Mouse (Mus musculus): ENCODE measurements around the gene Tceal5. TPM values are rescaled to one million over a fixed set of nuclear protein-coding genes. Genes with fewer than 3 reads are reported as not detected.

Gene Tceal5
- 13.1 and 15.4 TPM in 2 replicates for polyA plus RNA-seq (2011; ENCODE audit: insufficient read depth, insufficient read length, low read depth, missing spikeins)

GRCm38 (mm10) chrX:136203664-136204066, at the start of gene Tceal5:
TSS of gene Tceal5 (minus strand) at chrX:136203876.
- no peaks in the 10 kb centered on the region for H3K36me3 ChIP-seq (ENCODE audit: control insufficient read depth, insufficient read depth, low read length, poor library complexity, severe bottlenecking)
- no peaks in the 10 kb centered on the region for H3K27me3 ChIP-seq (ENCODE audit: control insufficient read depth, insufficient read depth, low read length, poor library complexity, severe bottlenecking)
- no peak for TF ChIP-seq EP300 (IDR thresholded peaks at IDR 0.05; ENCODE audit: insufficient read depth, low read depth, low read length)
- TF ChIP-seq POLR2A (IDR thresholded peaks at IDR 0.05; ENCODE audit: insufficient read depth, low read length): no peak
- TF ChIP-seq CTCF (IDR thresholded peaks at IDR 0.05; ENCODE audit: low read depth, low read length): no peak
- peak within 1 kb of the TSS; percentile 36 for H3K4me3 ChIP-seq (ENCODE audit: low read depth, low read length)
- H3K27ac ChIP-seq (ENCODE audit: insufficient read depth, low read length): no peak within 1 kb of the TSS
- peaks cover 1% of the 10 kb centered on the region for H3K4me1 ChIP-seq (ENCODE audit: control insufficient read depth, insufficient read depth, low read length)
- 0 out of 2 replicates have a peak within 1 kb of the TSS, but pooled peaks have one; percentile 35 for H3K9ac ChIP-seq (ENCODE audit: low read depth, poor library complexity, severe bottlenecking)
- no peaks in the 10 kb centered on the region for H3K9me3 ChIP-seq (replicated peaks; ENCODE audit: control insufficient read depth, insufficient read depth, low read length, poor library complexity, severe bottlenecking)

DNA sequence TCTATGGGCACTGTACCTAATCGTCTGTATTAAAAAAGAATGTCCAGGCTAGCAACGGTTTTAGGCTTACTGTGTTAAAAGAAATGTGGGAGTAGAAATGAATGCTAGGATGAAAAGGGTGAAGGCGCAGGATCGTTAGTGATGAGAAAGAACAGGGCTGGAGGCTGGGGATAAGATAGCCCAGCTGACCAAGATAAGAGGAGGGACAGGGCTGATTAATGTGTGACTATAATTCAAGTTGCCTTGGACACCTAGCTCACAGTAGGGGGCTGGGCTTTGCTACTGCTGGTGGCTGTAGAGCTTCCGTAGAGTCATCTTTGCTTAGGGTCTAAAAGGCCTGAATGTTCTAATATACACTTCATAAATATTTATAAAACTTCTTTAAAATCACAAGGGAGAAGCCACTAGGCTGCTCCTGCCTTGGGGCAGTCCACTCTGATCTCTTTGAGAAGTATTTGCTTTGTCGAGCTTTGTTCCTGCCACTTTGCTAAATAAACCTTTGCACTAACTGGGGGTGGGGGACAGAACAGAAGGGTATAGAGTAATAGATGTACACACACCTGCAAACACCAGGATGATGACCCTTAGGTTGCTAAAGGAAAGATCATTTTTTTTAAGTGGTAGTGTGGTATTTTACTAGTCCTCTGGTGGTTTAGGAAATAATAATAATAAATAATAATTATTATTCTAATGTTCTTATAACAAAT, 48.5 kb upstream of the Tceal5 start:
- Histone ChIP-seq H3K9ac (ENCODE audit: low read depth, poor library complexity, severe bottlenecking) (no peak overlapping the region), H3K36me3 (ENCODE audit: control insufficient read depth, insufficient read depth, low read length, poor library complexity, severe bottlenecking) (peaks cover 10% of the 10 kb centered on the region), H3K27me3 (ENCODE audit: control insufficient read depth, insufficient read depth, low read length, poor library complexity, severe bottlenecking) (no peaks in the 10 kb centered on the region), H3K27ac (ENCODE audit: insufficient read depth, low read length) (no peak overlapping the region), H3K4me3 (ENCODE audit: low read depth, low read length) (no peak overlapping the region), H3K9me3 (replicated peaks; ENCODE audit: control insufficient read depth, insufficient read depth, low read length, poor library complexity, severe bottlenecking) (no peaks in the 10 kb centered on the region), H3K4me1 (ENCODE audit: control insufficient read depth, insufficient read depth, low read length) (no peaks in the 10 kb centered on the region)
- TF ChIP-seq CTCF (IDR thresholded peaks at IDR 0.05; ENCODE audit: low read depth, low read length): no peak
- TF ChIP-seq EP300 (IDR thresholded peaks at IDR 0.05; ENCODE audit: insufficient read depth, low read depth, low read length): no peak
- TF ChIP-seq POLR2A (IDR thresholded peaks at IDR 0.05; ENCODE audit: insufficient read depth, low read length): no peak

DNA sequence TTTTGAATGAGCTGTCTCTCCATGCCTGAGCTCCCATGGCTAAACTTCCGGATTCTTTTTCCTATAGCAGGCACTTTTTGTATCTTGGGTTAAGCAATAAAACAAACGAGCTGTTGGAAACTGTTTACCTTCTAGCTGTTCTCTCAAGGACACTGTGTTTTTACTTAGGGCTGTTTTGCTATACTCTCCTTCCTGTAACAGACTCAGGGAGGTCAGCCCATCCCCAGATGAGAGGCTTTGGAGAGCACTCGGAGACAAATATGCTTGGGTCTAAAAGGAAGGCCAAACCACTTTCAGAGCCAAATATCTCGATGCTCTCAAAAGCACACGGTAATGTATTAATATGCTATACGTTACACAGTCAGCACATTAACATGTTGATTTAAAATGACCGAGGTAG, 46.0 kb upstream of the Tceal5 start:
- Histone ChIP-seq H3K27ac (ENCODE audit: insufficient read depth, low read length) (no peak overlapping the region), H3K27me3 (ENCODE audit: control insufficient read depth, insufficient read depth, low read length, poor library complexity, severe bottlenecking) (no peaks in the 10 kb centered on the region), H3K4me1 (ENCODE audit: control insufficient read depth, insufficient read depth, low read length) (no peaks in the 10 kb centered on the region), H3K4me3 (ENCODE audit: low read depth, low read length) (no peak overlapping the region), H3K9ac (ENCODE audit: low read depth, poor library complexity, severe bottlenecking) (no peak overlapping the region), H3K36me3 (ENCODE audit: control insufficient read depth, insufficient read depth, low read length, poor library complexity, severe bottlenecking) (peaks cover 15% of the 10 kb centered on the region), H3K9me3 (replicated peaks; ENCODE audit: control insufficient read depth, insufficient read depth, low read length, poor library complexity, severe bottlenecking) (no peaks in the 10 kb centered on the region)
- no peak for TF ChIP-seq POLR2A (IDR thresholded peaks at IDR 0.05; ENCODE audit: insufficient read depth, low read length)
- TF ChIP-seq CTCF (IDR thresholded peaks at IDR 0.05; ENCODE audit: low read depth, low read length): no peak
- TF ChIP-seq EP300 (IDR thresholded peaks at IDR 0.05; ENCODE audit: insufficient read depth, low read depth, low read length): no peak

- Histone ChIP-seq H3K4me3 (ENCODE audit: low read depth, low read length) (no peak overlapping the region), H3K9me3 (replicated peaks; ENCODE audit: control insufficient read depth, insufficient read depth, low read length, poor library complexity, severe bottlenecking) (no peaks in the 10 kb centered on the region), H3K4me1 (ENCODE audit: control insufficient read depth, insufficient read depth, low read length) (no peaks in the 10 kb centered on the region), H3K27ac (ENCODE audit: insufficient read depth, low read length) (no peak overlapping the region), H3K27me3 (ENCODE audit: control insufficient read depth, insufficient read depth, low read length, poor library complexity, severe bottlenecking) (no peaks in the 10 kb centered on the region), H3K36me3 (ENCODE audit: control insufficient read depth, insufficient read depth, low read length, poor library complexity, severe bottlenecking) (peaks cover 15% of the 10 kb centered on the region), H3K9ac (ENCODE audit: low read depth, poor library complexity, severe bottlenecking) (no peak overlapping the region)
- no peak for TF ChIP-seq EP300 (IDR thresholded peaks at IDR 0.05; ENCODE audit: insufficient read depth, low read depth, low read length)
- TF ChIP-seq POLR2A (IDR thresholded peaks at IDR 0.05; ENCODE audit: insufficient read depth, low read length): no peak
- no peak for TF ChIP-seq CTCF (IDR thresholded peaks at IDR 0.05; ENCODE audit: low read depth, low read length)
These were observed 45.1 kb upstream of the Tceal5 start for GRCm38 (mm10) chrX:136248811-136249210.

DNA sequence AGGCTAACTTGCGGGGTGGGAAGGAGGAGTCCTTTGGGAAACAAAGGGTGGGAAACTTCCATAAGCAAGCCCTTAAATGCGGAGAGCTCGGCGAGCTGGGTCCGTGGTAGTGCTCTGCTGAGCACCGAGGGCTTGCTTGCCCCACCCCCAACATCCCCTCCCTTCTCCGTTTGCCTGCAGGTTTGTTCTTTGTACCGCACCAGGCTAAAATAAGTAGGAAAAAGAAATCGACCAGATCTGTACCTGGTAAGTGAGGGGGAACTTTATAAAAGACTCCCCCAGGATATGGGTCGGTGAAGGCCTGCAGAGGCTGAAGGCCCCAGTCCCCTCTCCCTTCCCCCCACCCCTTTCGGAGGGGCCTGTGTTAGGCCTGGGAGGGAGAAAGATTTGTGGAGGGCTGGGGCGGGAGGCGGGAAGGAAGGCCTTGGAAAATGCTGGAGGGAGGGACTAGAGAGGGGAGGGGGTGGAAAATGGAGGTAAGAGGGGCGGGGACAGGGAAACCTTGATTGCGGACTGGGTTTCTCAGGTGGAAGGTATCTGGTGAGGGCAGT, 41.9 kb upstream of the Tceal5 start:
- peak overlapping the region; percentile 79 for H3K4me3 ChIP-seq (ENCODE audit: low read depth, low read length)
- H3K27me3 ChIP-seq (ENCODE audit: control insufficient read depth, insufficient read depth, low read length, poor library complexity, severe bottlenecking): no peaks in the 10 kb centered on the region
- H3K36me3 ChIP-seq (ENCODE audit: control insufficient read depth, insufficient read depth, low read length, poor library complexity, severe bottlenecking): peaks cover 15% of the 10 kb centered on the region
- H3K9me3 ChIP-seq (replicated peaks; ENCODE audit: control insufficient read depth, insufficient read depth, low read length, poor library complexity, severe bottlenecking): no peaks in the 10 kb centered on the region
- no peak for TF ChIP-seq EP300 (IDR thresholded peaks at IDR 0.05; ENCODE audit: insufficient read depth, low read depth, low read length)
- no peak for TF ChIP-seq POLR2A (IDR thresholded peaks at IDR 0.05; ENCODE audit: insufficient read depth, low read length)
- TF ChIP-seq CTCF (IDR thresholded peaks at IDR 0.05; ENCODE audit: low read depth, low read length): no peak
- H3K9ac ChIP-seq (ENCODE audit: low read depth, poor library complexity, severe bottlenecking): peak overlapping the region; percentile 90
- H3K4me1 ChIP-seq (ENCODE audit: control insufficient read depth, insufficient read depth, low read length): no peaks in the 10 kb centered on the region
- H3K27ac ChIP-seq (ENCODE audit: insufficient read depth, low read length): peak overlapping the region; percentile 69

Measured in ES-Bruce4 (cell line).